Mouse (Mus musculus): ENCODE data around the gene Sema6d.

- TF ChIP-seq POLR2A (IDR thresholded peaks at IDR 0.05; ENCODE audit: insufficient read depth, low read length): no peak
- no peak for TF ChIP-seq CTCF (IDR thresholded peaks at IDR 0.05; ENCODE audit: low read depth, low read length)
- no peak for TF ChIP-seq EP300 (IDR thresholded peaks at IDR 0.05; ENCODE audit: insufficient read depth, low read depth, low read length)
These were observed 570.9 kb downstream of the Sema6d start for GRCm38 (mm10) chr2:124660686-124661085.

All from ES-Bruce4 (cell line).